Mouse (Mus musculus) intestine, embryonic 14.5 days (tissue): ENCODE results near the gene 1110032F04Rik. TPM values are rescaled to one million over a fixed set of nuclear protein-coding genes. Genes with fewer than 3 reads are reported as not detected.

Experiments
- ATAC-seq: fragments of 200-750 bp; cut with Nextera tagmentation; replicated peaks from 2 replicates; pipeline ENCODE4 v1.8.0; 2017; ENCODE audit warnings: low read depth, moderate number of reproducible peaks, moderate TSS enrichment, moderate library complexity; ENCODE audit not compliant: low FRiP score, low TSS enrichment
- DNase-seq: peaks from one replicate; pipeline ENCODE4 v3.0.0-alpha.2; 2018; ENCODE audit warnings: low spot score
- H3K27ac ChIP-seq: fragments of 300-500 bp; sonication (generic); 2 replicates; pipeline ENCODE4 v1.5.1; 2014; ENCODE audit warnings: low read depth, mild to moderate bottlenecking, control low read depth
- H3K27me3 ChIP-seq: fragments of 300-500 bp; sonication (generic); replicated peaks from 2 replicates; pipeline ENCODE4 v1.6.1; 2014; ENCODE audit warnings: low read length, control low read depth; ENCODE audit not compliant: control insufficient read depth, insufficient read depth
- H3K36me3 ChIP-seq: fragments of 300-500 bp; sonication (generic); 2 replicates; pipeline ENCODE4 v1.6.1; 2014; ENCODE audit warnings: low read length, control low read depth; ENCODE audit not compliant: control insufficient read depth, insufficient read depth
- H3K4me1 ChIP-seq: fragments of 300-500 bp; sonication (generic); replicated peaks from 2 replicates; pipeline ENCODE4 v1.6.1; 2014; ENCODE audit warnings: low read length, control low read depth, mixed read lengths; ENCODE audit not compliant: control insufficient read depth, insufficient read depth
- H3K4me2 ChIP-seq: fragments of 300-500 bp; sonication (generic); 2 replicates; pipeline ENCODE4 v1.6.1; 2014; ENCODE audit warnings: low read length
- H3K4me3 ChIP-seq: fragments of 300-500 bp; sonication (generic); 2 replicates; pipeline ENCODE4 v1.5.1; 2014; ENCODE audit warnings: low read depth, low read length, control low read depth, mixed read lengths
- H3K9ac ChIP-seq: fragments of 300-500 bp; sonication (generic); 2 replicates; pipeline ENCODE4 v1.6.1; 2014; ENCODE audit warnings: mild to moderate bottlenecking, low read length
- H3K9me3 ChIP-seq: fragments of 300-500 bp; sonication (generic); 2 replicates; pipeline ENCODE4 v1.6.1; 2016; ENCODE audit warnings: low read length, control low read depth; ENCODE audit not compliant: control insufficient read depth
- WGBS: fragments of 180-500 bp; shearing (Covaris S2); extraction: QIAGEN DNeasy Blood & Tissue Kit; methylation state at CpG from one replicate; pipeline ENCODE4 v1.1.7; 2014; 5-methylcytosine and 5-hydroxymethylcytosine counted together
- polyA plus RNA-seq: library from polyadenylated mRNA; unstranded; fragments of >200 nt; fragmentation: Nextera tagmentation; extraction: Ambion mirVana; gene quantifications from 2 replicates; pipeline ENCODE4 v1.2.1, GENCODE M21; 2014

Gene 1110032F04Rik
- polyA plus RNA-seq = 1.2 and 2.0 TPM in 2 replicates

DNA sequence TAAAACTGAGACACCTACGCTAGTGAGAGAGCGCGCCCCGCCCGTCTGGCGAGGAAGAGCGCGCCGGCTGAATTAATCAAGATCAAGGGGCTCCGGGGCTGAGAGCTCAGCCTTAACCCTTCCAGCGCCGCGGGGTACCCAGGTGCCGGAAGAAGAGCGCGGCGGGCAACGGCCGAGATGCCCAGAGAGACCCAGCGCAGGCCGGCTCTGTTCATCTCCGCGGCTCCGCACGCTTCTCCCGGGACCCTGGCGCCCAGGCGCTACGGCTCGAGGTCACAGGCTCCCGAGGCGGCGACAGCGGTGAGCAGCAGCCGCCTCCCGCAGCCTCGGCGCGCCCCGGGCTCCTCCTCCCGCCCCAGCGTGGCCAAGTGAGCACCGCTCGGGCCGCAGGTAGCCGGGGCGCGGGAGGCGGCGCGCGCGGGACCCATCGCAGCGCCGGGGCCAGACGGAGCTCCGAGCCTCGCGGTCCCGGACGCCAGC lies at the start of gene 1110032F04Rik:
TSS of gene 1110032F04Rik (plus strand) at position 376 of the 480 bp plus-strand sequence.
- peak within 1 kb of the TSS; percentile 56 for H3K4me3 ChIP-seq
- H3K36me3 ChIP-seq = no peaks in the 10 kb centered on the region
- H3K27ac ChIP-seq = no peak within 1 kb of the TSS
- peak within 1 kb of the TSS; percentile 99 for H3K4me2 ChIP-seq
- H3K27me3 ChIP-seq = peaks cover 39% of the 10 kb centered on the region
- DNase-seq (peak; percentile 74), ATAC-seq (peak; percentile 69; the same call in 1 of the 2 replicates)
- H3K9me3 ChIP-seq = no peaks in the 10 kb centered on the region
- H3K9ac ChIP-seq = peak within 1 kb of the TSS; percentile 45
- WGBS = under 1% methylated on average over 54 of the region's 62 CpGs
- H3K4me1 ChIP-seq = no peaks in the 10 kb centered on the region

GRCm38 (mm10) chr3:68821406-68821805 lies 48.0 kb upstream of the 1110032F04Rik start:
- Histone ChIP-seq H3K4me3 (no peak overlapping the region), H3K4me1 (no peaks in the 10 kb centered on the region; the same call in 1 of the 2 replicates), H3K9me3 (no peaks in the 10 kb centered on the region), H3K9ac (no peak overlapping the region), H3K4me2 (no peak overlapping the region), H3K27me3 (no peaks in the 10 kb centered on the region), H3K36me3 (no peaks in the 10 kb centered on the region), H3K27ac (no peak overlapping the region)
- no peak for ATAC-seq
- DNase-seq = no peak
- WGBS = 67% methylated on average over 4 of the region's 4 CpGs

- Histone ChIP-seq H3K9me3 (no peaks in the 10 kb centered on the region), H3K4me3 (no peak overlapping the region), H3K27me3 (no peaks in the 10 kb centered on the region), H3K4me2 (no peak overlapping the region), H3K4me1 (no peaks in the 10 kb centered on the region; the same call in 1 of the 2 replicates), H3K27ac (no peak overlapping the region), H3K36me3 (no peaks in the 10 kb centered on the region), H3K9ac (no peak overlapping the region)
- ATAC-seq (no peak), DNase-seq (no peak)
- WGBS = 58% methylated on average over 5 of the region's 5 CpGs
Measured at GRCm38 (mm10) chr3:68821926-68822341, 47.5 kb upstream of the 1110032F04Rik start.

DNA sequence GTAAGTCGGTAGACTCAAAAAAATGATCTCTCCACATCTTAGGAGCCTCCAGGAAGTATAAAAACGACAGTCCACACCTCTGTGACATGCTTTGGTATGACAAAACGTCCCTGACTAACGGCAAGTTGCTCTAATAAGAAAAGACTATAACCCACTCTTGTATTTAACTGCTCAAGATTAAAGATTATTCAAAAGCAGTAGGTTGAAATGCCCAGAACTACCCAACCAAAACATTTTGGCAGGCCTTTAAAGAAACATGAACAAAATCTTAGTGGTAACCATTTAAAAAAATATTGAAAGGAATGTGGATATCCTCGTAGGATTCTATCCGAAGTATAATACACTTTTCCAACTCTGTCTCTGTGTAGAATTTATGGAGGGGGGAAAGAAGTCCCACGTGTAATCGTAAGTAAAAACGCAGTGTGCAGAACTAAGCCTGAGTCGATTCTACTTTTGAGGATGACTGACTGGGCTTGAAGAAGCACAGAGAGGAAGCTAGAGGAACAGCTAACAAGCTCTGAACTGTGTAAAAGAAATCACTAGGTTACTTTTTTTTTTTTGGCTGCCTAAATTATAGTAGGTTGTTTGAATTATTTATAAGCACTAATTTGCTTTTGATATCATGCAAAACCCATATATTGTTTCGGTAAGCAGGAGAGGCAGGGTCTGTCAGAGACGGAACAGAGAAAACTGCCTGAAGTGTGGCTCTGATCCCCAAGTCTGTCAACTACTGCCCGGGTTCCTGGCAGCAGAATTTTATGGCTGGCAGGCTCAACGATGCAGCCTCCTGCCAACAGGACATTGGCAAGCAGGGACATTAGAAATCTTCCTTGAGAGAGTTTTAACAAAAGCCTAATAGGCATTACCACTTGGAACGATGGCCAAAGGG lies 45.3 kb upstream of the 1110032F04Rik start:
- no peaks in the 10 kb centered on the region for H3K9me3 ChIP-seq
- ATAC-seq (no peak), DNase-seq (no peak)
- H3K4me3 ChIP-seq = no peak overlapping the region
- H3K36me3 ChIP-seq = no peaks in the 10 kb centered on the region
- H3K27ac ChIP-seq = no peak overlapping the region
- no peaks in the 10 kb centered on the region; the same call in 1 of the 2 replicates for H3K4me1 ChIP-seq
- WGBS = 59% methylated on average over 15 of the region's 15 CpGs
- no peaks in the 10 kb centered on the region for H3K27me3 ChIP-seq
- no peak overlapping the region for H3K9ac ChIP-seq
- no peak overlapping the region for H3K4me2 ChIP-seq

- H3K4me3 ChIP-seq = no peak overlapping the region
- H3K36me3 ChIP-seq = no peaks in the 10 kb centered on the region
- no peaks in the 10 kb centered on the region; the same call in 1 of the 2 replicates for H3K4me1 ChIP-seq
- H3K27me3 ChIP-seq = no peaks in the 10 kb centered on the region
- no peaks in the 10 kb centered on the region for H3K9me3 ChIP-seq
- no peak overlapping the region for H3K4me2 ChIP-seq
- ATAC-seq (peak; percentile 19; the same call in 1 of the 2 replicates), DNase-seq (no peak)
- 19% methylated on average over 2 of the region's 2 CpGs for WGBS
- no peak overlapping the region for H3K27ac ChIP-seq
- H3K9ac ChIP-seq = no peak overlapping the region
Measured at GRCm38 (mm10) chr3:68824765-68825090, 44.7 kb upstream of the 1110032F04Rik start.

DNA sequence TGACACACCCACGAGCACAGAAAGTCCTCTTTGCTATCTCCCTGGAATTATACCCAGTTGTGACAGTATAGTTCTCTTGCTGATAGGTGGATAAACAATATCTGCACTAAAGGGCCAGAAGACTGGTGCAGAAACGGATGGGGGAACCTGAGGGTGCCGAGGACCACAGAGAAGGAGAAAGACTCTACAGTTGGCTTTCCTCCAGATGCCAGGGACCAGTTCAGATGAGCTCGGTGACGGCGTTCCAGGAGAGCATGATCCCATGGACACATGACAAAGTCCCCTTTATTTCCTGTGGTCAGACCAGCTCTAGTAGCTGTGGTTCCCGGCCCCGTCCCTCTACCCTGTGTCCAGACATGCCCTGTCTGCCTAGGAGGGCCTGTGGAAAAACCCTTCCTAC lies 44.2 kb upstream of the 1110032F04Rik start:
- Histone ChIP-seq H3K9ac (no peak overlapping the region), H3K4me3 (no peak overlapping the region), H3K9me3 (no peaks in the 10 kb centered on the region), H3K4me2 (no peak overlapping the region), H3K36me3 (no peaks in the 10 kb centered on the region), H3K4me1 (no peaks in the 10 kb centered on the region; the same call in 1 of the 2 replicates), H3K27me3 (no peaks in the 10 kb centered on the region), H3K27ac (no peak overlapping the region)
- WGBS = 46% methylated on average over 8 of the region's 8 CpGs
- no peak for ATAC-seq
- no peak for DNase-seq

GRCm38 (mm10) chr3:68827671-68828070 lies 41.7 kb upstream of the 1110032F04Rik start:
- WGBS = 63% methylated on average over 5 of the region's 5 CpGs
- Histone ChIP-seq H3K27ac (no peak overlapping the region), H3K9ac (no peak overlapping the region), H3K4me3 (no peak overlapping the region), H3K4me1 (no peaks in the 10 kb centered on the region; the same call in 1 of the 2 replicates), H3K27me3 (no peaks in the 10 kb centered on the region), H3K4me2 (no peak overlapping the region), H3K36me3 (no peaks in the 10 kb centered on the region), H3K9me3 (no peaks in the 10 kb centered on the region)
- no peak for DNase-seq
- ATAC-seq = no peak

GRCm38 (mm10) chr3:68829944-68830343 lies 39.4 kb upstream of the 1110032F04Rik start:
- Histone ChIP-seq H3K27ac (no peak overlapping the region), H3K4me1 (no peaks in the 10 kb centered on the region), H3K27me3 (no peaks in the 10 kb centered on the region), H3K36me3 (no peaks in the 10 kb centered on the region), H3K9me3 (no peaks in the 10 kb centered on the region), H3K4me2 (no peak overlapping the region), H3K4me3 (no peak overlapping the region), H3K9ac (no peak overlapping the region)
- ATAC-seq (no peak), DNase-seq (no peak)
- WGBS = 39% methylated on average over 3 of the region's 3 CpGs
